Mouse (Mus musculus): ENCODE results near the gene Zc2hc1b.

GRCm38 (mm10) chr10:13106909-13107624, 70.8 kb downstream of the Zc2hc1b start:
- TF ChIP-seq CTCF (IDR thresholded peaks at IDR 0.05) (no peak), POLR2A (IDR thresholded peaks at IDR 0.05; ENCODE audit: insufficient read depth, low read depth, low read length) (no peak)

Measured in heart, adult 2 months (tissue).